Mouse (Mus musculus): ENCODE measurements around the gene Dld. TPM values are rescaled to one million over a fixed set of nuclear protein-coding genes. Genes with fewer than 3 reads are reported as not detected.

Dld gene
- total and polyA plus RNA-seq, 3 experiments: 10.7 to 214 (median 146) TPM

- Histone ChIP-seq H3K36me3 (replicated peaks) (no peaks in the 10 kb centered on the region), H3K4me3 (ENCODE audit: low read depth, low read length) (no peak overlapping the region), H3K27me3 (ENCODE audit: insufficient read depth, low read length) (peaks cover 21% of the 10 kb centered on the region), H3K4me1 (ENCODE audit: insufficient read depth, low read depth, low read length) (no peaks in the 10 kb centered on the region), H3K9me3 (replicated peaks) (no peaks in the 10 kb centered on the region)
- DNase-seq (ENCODE audit: low spot score) (no peak), ATAC-seq (ENCODE audit: extremely low read depth, insufficient number of reproducible peaks, low FRiP score, poor library complexity, severe bottlenecking) (no peak)
- TF ChIP-seq CTCF (IDR thresholded peaks at IDR 0.05; ENCODE audit: low read depth, low read length): no peak
Observed at GRCm38 (mm10) chr12:31294996-31295395, 56.3 kb downstream of the Dld start.

DNA sequence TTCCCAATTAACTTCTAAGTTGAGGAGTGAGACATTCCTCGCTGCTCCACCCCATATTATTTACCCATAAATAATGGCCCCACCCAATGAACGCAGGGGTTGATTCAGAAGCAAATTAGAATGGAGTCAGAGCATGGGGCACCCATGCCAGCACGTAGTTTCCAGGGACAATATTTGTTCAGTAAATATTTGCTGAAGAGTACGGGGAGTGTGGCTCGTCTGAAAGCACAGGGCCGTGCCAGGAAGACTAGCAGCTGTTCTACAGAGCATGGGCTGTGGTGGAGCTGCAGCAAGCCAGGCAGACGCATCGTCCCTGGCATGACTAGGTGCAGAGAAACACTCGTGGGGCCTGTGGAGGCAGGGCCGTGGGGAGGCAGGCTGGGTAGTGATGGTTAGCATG lies 56.7 kb downstream of the Dld start:
- Histone ChIP-seq H3K9me3 (replicated peaks) (no peaks in the 10 kb centered on the region), H3K36me3 (replicated peaks) (no peaks in the 10 kb centered on the region), H3K4me3 (ENCODE audit: low read depth, low read length) (no peak overlapping the region), H3K4me1 (ENCODE audit: insufficient read depth, low read depth, low read length) (no peaks in the 10 kb centered on the region), H3K27me3 (ENCODE audit: insufficient read depth, low read length) (peaks cover 21% of the 10 kb centered on the region)
- ATAC-seq (ENCODE audit: extremely low read depth, insufficient number of reproducible peaks, low FRiP score, poor library complexity, severe bottlenecking) (no peak), DNase-seq (ENCODE audit: low spot score) (no peak)
- TF ChIP-seq POLR2AphosphoS5 (IDR thresholded peaks at IDR 0.05; ENCODE audit: insufficient replicate concordance, low read depth, low read length): no peak
- TF ChIP-seq GATA2 (IDR thresholded peaks at IDR 0.05; ENCODE audit: borderline replicate concordance, low read depth, low read length): no peak
- no peak for TF ChIP-seq CTCF (IDR thresholded peaks at IDR 0.05; ENCODE audit: low read depth, low read length)
- no peak for TF ChIP-seq TAL1 (conservative IDR thresholded peaks at IDR 0.05; ENCODE audit: low read depth, low read length)
- no peak for TF ChIP-seq GATA1 (IDR thresholded peaks at IDR 0.05; ENCODE audit: borderline replicate concordance, low read length)

- H3K4me1 ChIP-seq (ENCODE audit: insufficient read depth, low read depth, low read length): no peaks in the 10 kb centered on the region
- DNase-seq (ENCODE audit: low spot score) (no peak), ATAC-seq (ENCODE audit: extremely low read depth, insufficient number of reproducible peaks, low FRiP score, poor library complexity, severe bottlenecking) (no peak)
- H3K36me3 ChIP-seq (replicated peaks): no peaks in the 10 kb centered on the region
- no peak for TF ChIP-seq GATA1 (IDR thresholded peaks at IDR 0.05; ENCODE audit: borderline replicate concordance, low read length)
- TF ChIP-seq CTCF (IDR thresholded peaks at IDR 0.05; ENCODE audit: low read depth, low read length): no peak
- no peak for TF ChIP-seq TAL1 (conservative IDR thresholded peaks at IDR 0.05; ENCODE audit: low read depth, low read length)
- TF ChIP-seq POLR2AphosphoS5 (IDR thresholded peaks at IDR 0.05; ENCODE audit: insufficient replicate concordance, low read depth, low read length): no peak
- no peak for TF ChIP-seq GATA2 (IDR thresholded peaks at IDR 0.05; ENCODE audit: borderline replicate concordance, low read depth, low read length)
- peaks cover 21% of the 10 kb centered on the region for H3K27me3 ChIP-seq (ENCODE audit: insufficient read depth, low read length)
- H3K4me3 ChIP-seq (ENCODE audit: low read depth, low read length): no peak overlapping the region
- no peaks in the 10 kb centered on the region for H3K9me3 ChIP-seq (replicated peaks)
Observed at GRCm38 (mm10) chr12:31293361-31294142, 57.7 kb downstream of the Dld start.

- no peak for DNase-seq (ENCODE audit: low spot score)
- H3K27me3 ChIP-seq (ENCODE audit: insufficient read depth, low read length): peaks cover 12% of the 10 kb centered on the region
- TF ChIP-seq GATA1 (IDR thresholded peaks at IDR 0.05; ENCODE audit: borderline replicate concordance, low read length): no peak
- TF ChIP-seq POLR2AphosphoS5 (IDR thresholded peaks at IDR 0.05; ENCODE audit: insufficient replicate concordance, low read depth, low read length): no peak
- TF ChIP-seq TAL1 (conservative IDR thresholded peaks at IDR 0.05; ENCODE audit: low read depth, low read length): no peak
- TF ChIP-seq CTCF (IDR thresholded peaks at IDR 0.05; ENCODE audit: low read depth, low read length): no peak
- TF ChIP-seq GATA2 (IDR thresholded peaks at IDR 0.05; ENCODE audit: borderline replicate concordance, low read depth, low read length): no peak
- no peaks in the 10 kb centered on the region for H3K4me1 ChIP-seq (ENCODE audit: insufficient read depth, low read depth, low read length)
- no peaks in the 10 kb centered on the region for H3K36me3 ChIP-seq (replicated peaks)
- ATAC-seq (ENCODE audit: extremely low read depth, insufficient number of reproducible peaks, low FRiP score, poor library complexity, severe bottlenecking): no peak
- H3K4me3 ChIP-seq (ENCODE audit: low read depth, low read length): no peak overlapping the region
- H3K9me3 ChIP-seq (replicated peaks): no peaks in the 10 kb centered on the region
Observed at GRCm38 (mm10) chr12:31290951-31291350, 60.3 kb downstream of the Dld start.

DNA sequence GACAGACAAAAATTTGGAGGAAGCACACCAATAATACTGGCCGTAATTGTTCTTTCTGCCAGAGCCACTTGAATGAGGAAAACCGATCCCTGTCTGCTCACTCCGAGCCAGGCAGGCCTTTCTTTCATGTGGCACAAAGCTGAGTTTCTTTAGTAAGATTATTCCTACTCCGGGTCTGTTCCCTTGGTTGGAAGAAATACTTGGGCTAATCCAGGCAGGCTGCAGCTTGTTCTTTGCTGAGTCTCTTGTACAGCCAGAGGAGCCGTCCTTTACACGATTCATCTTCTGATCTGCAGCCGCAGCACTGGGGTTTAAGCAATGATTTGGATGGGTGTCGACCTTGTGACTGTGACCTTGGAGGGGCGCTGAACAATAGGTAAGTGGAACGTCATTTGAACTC lies 62.2 kb downstream of the Dld start:
- Histone ChIP-seq H3K4me3 (ENCODE audit: low read depth, low read length) (no peak overlapping the region), H3K4me1 (ENCODE audit: insufficient read depth, low read depth, low read length) (no peaks in the 10 kb centered on the region), H3K27me3 (ENCODE audit: insufficient read depth, low read length) (peaks cover 7% of the 10 kb centered on the region; the same call in 1 of the 2 replicates), H3K36me3 (replicated peaks) (no peaks in the 10 kb centered on the region), H3K9me3 (replicated peaks) (no peaks in the 10 kb centered on the region)
- ATAC-seq (ENCODE audit: extremely low read depth, insufficient number of reproducible peaks, low FRiP score, poor library complexity, severe bottlenecking): no peak
- TF ChIP-seq CTCF (IDR thresholded peaks at IDR 0.05; ENCODE audit: low read depth, low read length): no peak
- no peak for TF ChIP-seq TAL1 (conservative IDR thresholded peaks at IDR 0.05; ENCODE audit: low read depth, low read length)
- TF ChIP-seq POLR2AphosphoS5 (IDR thresholded peaks at IDR 0.05; ENCODE audit: insufficient replicate concordance, low read depth, low read length): no peak
- TF ChIP-seq GATA1 (IDR thresholded peaks at IDR 0.05; ENCODE audit: borderline replicate concordance, low read length): no peak
- TF ChIP-seq GATA2 (IDR thresholded peaks at IDR 0.05; ENCODE audit: borderline replicate concordance, low read depth, low read length): no peak
- DNase-seq (ENCODE audit: low spot score): no peak

DNA sequence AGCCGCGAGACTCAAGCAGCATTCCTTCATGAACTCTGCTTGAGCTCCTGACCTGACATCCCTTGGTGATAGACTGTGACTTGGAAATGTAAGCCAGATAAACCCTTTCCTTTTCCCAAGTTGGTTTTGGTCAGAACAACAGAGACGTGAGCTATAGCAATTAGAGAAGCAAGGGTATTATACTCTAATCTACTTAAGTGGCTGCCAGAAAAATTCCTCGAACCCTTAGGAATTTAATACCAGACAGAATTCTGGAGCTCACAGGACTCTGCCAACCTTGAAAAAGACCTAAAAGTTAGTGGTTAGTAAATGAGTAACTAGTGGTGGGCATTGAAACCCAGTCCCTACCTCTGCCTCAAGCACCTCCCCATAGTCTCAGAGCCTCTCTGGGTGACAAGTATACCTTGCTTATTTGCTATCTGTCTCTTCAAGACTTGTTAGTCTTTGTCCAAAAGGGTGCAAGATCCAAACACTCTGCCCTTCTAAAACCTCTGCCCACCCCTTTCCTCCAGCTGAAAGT lies 67.6 kb downstream of the Dld start:
- Histone ChIP-seq H3K4me1 (ENCODE audit: insufficient read depth, low read depth, low read length) (no peaks in the 10 kb centered on the region), H3K9me3 (replicated peaks) (no peaks in the 10 kb centered on the region), H3K4me3 (ENCODE audit: low read depth, low read length) (no peak overlapping the region), H3K36me3 (replicated peaks) (no peaks in the 10 kb centered on the region), H3K27me3 (ENCODE audit: insufficient read depth, low read length) (peaks cover 6% of the 10 kb centered on the region)
- DNase-seq (ENCODE audit: low spot score) (no peak), ATAC-seq (ENCODE audit: extremely low read depth, insufficient number of reproducible peaks, low FRiP score, poor library complexity, severe bottlenecking) (no peak)
- TF ChIP-seq CTCF (IDR thresholded peaks at IDR 0.05; ENCODE audit: low read depth, low read length) (no peak), GATA1 (IDR thresholded peaks at IDR 0.05; ENCODE audit: borderline replicate concordance, low read length) (no peak), TAL1 (conservative IDR thresholded peaks at IDR 0.05; ENCODE audit: low read depth, low read length) (no peak), GATA2 (IDR thresholded peaks at IDR 0.05; ENCODE audit: borderline replicate concordance, low read depth, low read length) (no peak), POLR2AphosphoS5 (IDR thresholded peaks at IDR 0.05; ENCODE audit: insufficient replicate concordance, low read depth, low read length) (no peak)
